Mouse (Mus musculus): ENCODE results near the gene Nrxn3.

The Nrxn3 gene

DNA sequence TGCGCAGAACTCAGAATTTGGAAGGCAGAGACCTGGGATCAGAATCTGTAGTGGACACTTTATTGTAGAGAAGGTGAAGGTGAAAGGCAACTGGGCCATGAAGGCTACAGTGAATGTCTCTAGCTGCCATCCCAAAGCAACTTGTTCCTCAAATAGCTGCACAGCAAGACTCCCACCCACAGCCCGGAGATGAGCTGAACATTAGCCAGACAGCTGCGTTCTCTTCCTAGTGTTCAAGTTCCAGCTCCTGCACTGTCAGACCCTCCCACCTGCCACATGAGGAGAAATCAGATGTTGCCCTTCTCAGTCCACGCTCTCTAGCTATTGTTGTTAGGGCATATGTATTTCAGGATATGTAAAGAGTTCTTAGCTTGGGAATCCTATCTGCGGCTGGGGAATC, 94.2 kb downstream of the Nrxn3 start:
- no peak for DNase-seq

DNA sequence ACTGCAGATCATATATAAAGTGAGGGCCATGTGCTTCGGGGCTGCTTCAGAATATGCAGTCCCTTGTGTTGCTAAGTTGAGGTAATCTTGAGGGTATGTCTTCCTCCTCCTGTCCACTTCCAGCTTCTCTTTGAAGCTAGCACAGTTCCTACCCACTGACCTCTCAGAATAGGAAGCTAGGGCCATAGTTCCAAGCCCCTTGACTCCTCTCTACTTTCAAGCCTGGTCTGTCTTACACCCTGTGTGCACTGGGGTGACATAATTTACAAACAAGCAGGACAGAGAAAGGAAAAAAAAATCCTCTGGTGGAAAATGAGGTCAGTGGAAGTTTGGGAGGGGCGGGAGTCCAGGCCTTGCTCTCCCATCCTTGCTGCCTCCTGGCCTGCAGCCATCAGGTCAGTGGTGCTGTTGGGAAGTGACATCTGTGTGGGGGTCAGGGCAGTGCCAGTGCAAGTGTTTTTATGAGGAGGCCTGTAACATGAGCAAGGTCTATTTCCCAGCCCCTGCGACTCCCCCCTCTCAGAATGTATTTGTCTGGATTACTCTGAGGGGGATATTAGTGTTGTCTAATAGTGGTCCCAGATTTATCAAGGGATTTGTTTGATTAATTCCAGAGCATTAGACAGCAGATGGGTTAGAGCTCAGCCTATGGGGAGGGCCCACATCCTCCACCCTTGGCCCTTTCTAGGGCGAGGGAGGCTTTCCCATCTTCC, 96.1 kb downstream of the Nrxn3 start:
- peak; percentile 25 to 55 for DNase-seq

DNA sequence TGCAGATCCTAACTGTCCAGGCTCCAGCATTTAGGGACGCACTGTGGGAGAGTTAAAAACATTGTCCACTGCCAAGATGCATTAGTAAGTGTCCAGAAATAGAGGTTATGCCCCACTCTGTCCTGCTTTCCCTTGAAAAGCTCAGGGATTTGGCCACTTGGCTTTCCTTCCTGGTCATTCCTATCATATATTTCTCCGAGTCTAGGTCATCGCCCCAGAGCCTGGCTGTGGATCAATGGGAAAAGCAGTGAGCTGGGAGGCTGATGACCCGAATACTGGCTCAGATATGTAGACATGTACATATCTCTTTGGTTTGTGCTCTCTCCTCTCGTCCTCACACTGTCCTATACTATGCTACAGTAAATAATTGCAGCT, 96.6 kb downstream of the Nrxn3 start:
- DNase-seq, result peak in 1 of 2 experiments; percentile 10

DNA sequence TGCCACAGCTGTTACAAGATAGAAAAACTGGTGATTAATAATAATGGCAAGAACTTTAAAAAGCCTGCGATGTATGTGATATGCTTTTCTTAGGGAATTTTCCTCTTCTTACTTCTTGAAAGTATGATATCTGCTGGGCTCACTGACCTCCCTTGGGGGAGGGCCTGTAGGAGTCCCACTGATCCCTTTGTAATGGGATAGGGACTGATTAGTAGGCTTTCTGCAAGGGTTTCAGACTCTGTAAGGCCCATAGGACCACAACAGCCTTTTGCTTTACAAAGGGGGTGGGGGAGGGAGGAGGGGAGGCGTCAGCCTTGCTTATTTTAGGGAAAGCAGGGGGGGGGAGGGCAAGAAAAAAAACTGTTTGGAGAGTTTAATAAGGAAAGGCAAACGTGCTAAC, 97.5 kb downstream of the Nrxn3 start:
- no peak for DNase-seq

DNA sequence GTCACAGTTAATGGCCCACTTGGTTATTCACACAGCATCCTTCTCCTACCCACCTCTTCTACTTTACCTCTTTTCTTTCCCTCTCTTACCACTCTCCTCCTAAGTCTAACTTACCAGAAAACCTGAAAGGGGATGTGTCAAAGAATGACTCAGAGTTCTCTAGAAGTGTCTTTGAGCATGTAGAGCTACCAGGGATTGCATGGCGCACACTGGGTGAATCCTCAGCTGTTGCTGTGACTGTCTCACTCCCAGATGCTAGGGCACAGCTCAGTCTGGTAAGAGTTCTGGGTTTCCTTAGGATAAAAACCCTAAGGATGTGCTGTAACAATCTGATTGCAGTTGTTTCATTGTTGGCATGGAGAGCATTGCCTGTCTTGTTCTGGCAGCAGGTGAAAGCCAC, 108.2 kb downstream of the Nrxn3 start:
- no peak for DNase-seq

DNA sequence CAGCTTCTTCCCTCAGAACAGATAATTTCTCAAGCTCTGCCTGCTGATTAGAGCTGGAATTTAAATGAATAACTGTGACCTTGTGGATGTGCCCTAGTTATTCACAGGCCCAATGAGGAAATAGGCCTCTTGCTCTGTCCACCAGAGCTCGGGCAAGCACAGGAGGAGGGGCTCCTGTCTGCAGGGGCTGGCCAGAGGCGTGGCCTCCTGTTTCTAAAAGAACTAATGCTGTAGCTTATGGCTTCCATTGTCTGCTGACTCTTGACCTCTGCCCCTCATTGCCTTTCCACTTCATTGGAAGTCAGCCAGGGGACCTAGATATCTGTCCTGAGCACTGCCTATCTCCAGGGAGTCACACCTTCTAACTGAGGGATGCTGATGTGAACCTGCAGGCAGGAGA, 113.1 kb downstream of the Nrxn3 start:
- no peak for DNase-seq

DNA sequence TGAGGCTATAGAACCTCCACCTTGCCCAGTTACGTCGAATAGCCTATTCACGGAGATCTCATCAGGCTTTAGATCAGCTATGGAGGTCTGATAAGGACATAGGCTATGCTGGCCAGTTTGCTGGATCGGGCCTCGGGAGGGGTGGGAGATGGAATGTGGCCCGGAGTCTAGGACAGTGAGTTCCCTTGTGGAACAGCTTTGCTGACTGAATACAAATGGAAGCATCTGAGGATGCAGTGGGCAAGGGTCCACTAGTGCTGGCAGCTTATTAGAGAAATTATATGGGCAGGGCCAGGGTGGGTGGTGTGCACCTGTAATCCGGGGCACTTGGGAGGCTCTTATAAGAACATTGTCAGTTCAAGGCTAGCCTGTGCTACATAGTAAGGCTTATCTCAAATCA, 117.0 kb downstream of the Nrxn3 start:
- peak in 1 of 2 experiments; percentile 4 for DNase-seq

DNA sequence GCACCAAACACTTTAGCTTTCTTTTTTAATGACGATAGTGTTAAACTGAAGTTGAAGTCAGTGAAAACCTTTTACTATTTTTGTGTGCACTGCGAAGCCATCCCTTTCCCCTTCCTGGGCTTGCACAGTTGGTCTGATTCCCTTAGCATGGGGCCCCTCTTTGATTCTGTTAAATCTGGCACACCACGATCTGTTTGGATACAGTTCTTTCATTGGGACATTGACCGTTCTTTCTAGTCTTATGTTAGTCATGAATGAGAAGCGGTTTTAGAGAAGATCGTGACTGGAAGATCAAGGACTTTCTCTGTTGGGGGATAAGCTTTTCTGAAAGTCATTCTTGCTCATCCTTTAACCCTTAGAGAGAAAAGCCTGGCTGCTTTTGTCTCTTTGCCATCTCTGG, 118.7 kb downstream of the Nrxn3 start:
- no peak for DNase-seq

DNA sequence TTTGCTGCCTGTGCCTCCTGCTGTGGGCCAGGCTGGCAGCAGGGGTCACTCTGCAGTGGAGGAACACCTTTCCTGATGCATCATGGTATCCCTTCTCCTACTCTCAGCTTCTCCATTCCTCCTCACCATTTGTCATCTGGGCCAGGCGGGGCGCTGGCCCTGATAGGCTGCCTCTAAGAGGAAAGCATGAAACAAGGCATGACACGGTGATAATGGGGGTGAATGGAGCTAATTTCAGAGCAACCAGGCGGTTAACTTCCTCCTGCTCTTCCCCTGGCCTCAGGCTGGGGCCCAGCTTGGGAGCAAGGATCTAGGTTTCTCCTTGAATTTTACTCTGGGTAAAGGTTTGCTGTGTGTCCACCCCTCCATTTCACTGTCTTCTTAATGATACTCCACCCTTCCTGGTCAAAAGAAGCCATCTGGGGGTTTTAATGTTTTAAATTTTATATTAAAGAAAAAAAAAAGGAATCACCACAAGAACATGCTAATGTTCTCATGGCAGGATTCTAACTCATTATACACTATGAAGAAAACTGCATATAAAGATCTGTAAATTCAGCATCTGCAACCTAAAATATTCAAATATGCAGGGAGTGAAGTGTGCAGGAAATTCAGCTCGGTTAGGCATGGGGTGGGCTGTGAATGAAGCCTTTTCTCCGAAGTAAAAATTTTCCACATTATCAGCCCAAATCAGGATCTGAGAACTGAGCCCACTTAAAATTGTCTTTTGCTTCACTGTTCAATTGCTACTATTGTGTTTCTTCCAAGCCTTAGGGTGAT, 127.9 kb downstream of the Nrxn3 start:
- DNase-seq, result peak in 1 of 2 experiments; percentile 13

DNA sequence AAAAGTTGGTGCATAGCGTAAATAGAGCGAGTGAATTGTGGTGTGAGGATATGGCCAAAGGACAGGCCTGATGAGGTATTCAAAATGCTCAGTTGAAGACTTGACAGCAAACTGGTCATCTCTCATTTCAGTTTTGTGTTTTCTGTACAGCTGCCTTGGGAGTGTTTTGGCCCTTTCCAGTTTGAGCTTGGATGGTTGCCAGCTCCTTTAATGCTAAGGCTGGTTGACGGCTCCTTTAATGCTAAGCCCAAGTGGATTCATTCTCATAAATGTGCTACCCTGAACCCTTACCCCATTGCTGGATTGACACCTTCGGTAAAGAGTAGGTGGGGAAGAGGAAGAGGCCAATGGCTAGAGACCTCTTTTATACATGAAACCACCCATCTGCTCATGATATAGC, 131.4 kb downstream of the Nrxn3 start:
- peak in 1 of 2 experiments; percentile 7 for DNase-seq

DNA sequence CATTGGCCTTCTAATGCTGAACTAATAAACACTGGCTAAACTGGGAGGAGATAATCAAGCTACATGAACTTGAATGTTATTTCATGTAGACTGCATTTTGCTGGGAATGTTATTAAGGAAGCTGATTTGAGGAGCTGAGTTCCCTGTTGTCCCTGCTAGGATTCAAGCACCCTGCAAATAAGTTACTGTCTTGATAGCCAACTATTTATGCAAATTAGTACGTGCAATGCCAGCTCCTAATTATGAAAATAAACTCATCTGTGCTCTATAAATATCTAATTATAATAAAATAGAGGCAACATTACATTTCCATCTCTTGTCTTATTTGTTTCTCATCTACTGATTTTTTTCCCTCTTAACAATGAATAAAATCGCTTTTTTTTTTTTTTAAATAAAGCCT, 135.0 kb downstream of the Nrxn3 start:
- DNase-seq, result no peak

DNA sequence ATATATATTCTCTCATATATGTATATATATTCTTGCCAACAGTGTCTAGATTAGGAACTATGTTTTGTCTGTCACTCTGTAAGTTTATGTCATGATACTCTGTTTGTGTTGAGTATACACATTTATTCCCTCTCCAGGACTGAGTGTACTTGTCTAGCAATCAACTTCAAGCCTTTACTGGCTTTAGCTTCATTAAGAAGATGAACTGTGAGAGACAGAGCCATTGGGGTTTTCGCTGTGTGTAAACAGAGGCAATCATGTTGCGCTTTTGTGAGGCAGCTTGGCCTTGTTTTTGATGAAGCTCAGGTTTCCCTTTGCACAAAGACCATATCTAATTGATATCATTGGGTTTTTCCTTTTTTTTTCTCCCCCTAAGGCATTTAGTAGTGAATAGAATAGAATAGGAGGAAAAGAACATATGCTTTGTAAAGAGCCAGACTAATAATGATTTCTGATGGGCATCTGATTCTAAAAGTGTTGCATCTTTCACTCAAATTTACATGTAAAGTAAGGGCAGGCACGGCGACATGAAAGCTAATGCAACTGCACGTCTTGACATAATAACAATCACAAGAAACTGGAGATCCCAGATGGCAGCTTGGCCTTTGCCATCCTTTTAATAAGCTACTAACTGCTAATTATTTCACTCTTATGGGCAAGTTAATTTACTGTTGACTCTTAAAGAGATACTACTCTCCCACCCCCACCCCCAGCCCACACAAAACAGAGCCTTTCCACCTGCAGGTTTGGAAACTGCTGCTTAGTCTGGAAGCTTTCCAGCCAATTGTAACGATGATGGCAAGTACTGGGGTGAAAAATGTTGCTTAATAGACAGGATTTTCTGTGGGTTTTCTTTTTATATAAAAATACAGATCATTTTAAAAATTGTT, 137.0 kb downstream of the Nrxn3 start:
- DNase-seq, result no peak

DNA sequence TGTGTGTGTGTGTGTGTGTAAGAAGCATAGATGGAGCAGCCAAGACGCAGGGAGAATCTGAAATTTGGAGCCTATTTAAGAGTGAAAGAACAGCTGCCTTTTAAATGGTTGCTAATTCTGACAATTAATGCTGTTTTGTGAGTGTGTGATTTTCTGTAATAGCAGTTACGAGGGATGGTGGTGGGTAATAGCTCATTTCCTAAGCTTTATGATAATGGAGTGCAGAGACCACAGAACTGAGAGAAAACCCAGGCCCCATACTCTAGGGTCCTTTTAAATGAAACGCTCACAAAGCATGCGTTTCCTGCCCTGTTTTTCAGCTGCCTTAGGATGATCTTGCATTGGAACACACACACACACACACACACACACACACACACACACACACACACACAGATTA, 137.7 kb downstream of the Nrxn3 start:
- no peak for DNase-seq

DNA sequence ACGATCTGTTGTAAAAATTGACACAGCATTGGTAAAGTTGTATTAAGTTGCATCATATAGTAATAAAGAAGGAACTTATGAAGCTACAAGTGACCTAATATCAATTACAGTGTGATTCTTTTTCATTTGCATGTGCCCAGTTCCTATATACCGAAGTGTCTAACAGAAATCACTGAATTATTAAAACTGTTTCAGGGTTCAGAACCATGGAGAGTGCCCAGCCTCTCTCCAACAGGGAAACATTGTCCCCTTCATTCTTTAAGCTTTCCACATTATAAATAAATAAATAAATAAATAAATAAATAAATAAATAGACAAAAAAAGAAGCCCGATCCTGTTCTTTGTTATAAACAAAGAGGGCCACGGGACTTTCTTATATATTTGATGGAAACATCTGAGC, 140.4 kb downstream of the Nrxn3 start:
- DNase-seq, result no peak

DNA sequence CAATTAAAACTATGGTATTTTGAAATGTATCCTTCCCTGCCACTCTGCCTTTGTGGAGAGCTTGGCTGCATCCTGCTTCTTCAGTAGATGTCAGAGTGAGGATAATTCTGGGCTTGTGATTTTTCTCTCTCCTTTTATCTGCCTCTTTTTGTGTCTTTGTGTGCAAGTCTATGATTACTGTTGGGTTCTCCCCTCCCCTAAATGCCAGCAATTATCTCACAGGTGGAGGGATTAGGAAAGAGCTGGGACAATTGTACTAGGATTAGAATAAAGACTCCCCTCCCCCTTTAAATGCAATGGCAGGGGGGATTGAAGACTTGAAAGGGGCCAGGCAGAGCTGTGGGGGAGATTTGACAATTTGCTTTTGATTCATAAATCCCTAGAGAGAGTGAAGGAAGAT, 145.6 kb downstream of the Nrxn3 start:
- no peak for DNase-seq

DNA sequence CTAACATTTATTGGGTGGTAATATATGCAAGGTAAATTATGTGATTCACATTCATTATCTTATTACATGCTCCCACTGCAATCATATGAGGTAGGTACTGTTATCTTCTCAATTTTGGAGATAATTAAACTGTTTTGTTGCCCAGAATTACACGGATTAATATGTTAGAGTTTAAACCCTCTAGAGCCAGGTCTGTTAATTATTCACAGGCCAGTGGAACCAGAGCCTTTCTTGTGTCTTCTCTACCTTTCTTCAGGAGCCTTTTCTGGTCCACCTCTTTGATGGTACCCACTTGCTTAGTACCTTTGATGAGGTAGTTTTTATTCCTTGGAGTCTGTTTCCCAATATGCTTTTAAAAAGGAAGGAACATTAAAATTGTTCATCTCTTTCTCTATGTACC, 174.7 kb downstream of the Nrxn3 start:
- no peak for DNase-seq

DNA sequence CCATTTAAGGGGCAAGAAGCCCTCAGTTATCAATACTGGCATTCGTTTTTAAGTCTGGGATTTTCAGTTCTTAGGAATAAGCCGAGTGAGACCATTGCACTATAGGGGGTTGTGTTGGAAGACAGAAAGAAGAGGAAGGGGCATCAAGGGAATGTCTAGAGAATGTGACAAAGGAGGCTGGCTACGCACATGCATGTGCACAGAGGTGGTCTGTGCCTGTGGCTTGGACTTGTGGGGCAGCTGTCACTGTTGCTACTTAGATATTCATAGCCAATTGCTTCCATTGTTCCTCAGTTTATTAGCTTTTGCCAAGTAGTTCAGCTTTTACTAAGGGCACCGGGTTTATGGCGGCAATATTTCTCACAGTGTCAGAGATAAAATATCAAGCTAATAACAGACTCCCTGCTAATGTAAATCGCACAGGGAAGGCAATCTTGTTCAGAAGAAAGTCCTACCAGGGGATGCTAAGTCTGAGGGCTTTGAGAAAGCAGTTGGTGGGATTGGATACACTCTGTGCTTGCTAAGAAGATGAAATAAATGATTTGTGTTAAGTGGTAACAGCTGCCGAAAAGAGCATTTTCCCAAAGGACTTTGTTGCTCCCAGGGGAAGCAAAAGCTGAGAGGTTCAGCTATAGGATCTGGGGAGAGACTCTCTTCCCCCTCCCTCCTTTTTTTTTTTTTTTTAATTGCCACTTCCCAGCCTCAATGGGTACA, 177.5 kb downstream of the Nrxn3 start:
- no peak for DNase-seq

DNA sequence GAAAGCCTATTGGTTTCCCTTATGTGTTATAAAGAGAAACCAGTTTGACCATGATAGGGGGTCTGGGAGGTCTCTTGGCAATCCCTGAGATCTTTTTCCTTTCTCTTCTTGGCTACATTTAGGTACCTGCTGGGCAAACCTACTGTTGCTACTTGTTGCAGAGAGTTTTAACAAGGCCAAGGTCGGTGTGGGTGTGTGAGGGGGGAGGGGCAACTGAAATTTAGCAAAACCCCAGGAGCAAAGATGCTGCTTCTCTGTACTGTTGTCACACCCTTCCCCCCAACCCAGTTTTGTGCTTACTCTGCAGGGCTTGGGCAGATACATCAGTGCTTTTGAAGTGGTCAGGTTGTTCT, 178.0 kb downstream of the Nrxn3 start:
- peak; percentile 7 to 21 for DNase-seq

DNA sequence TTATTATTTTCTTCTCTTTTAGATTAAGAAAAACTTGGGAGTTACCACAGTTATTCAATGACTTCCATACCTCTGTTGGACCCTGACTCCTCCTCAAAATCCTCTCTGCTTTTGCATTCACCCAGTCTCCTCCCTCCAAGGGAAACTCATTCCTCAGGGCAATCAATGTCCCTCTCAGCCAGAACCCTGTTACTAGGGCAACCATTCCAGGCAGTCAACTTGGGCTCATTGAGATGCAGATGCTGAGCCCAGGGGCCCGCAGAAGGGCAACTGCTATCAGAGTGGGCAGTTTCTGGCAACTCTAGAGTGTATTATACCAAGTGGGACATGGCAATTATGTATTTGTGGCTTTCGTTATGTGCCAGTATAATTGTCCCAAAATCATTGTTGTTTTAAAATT, 188.1 kb downstream of the Nrxn3 start:
- peak in 1 of 2 experiments; percentile 9 for DNase-seq

DNA sequence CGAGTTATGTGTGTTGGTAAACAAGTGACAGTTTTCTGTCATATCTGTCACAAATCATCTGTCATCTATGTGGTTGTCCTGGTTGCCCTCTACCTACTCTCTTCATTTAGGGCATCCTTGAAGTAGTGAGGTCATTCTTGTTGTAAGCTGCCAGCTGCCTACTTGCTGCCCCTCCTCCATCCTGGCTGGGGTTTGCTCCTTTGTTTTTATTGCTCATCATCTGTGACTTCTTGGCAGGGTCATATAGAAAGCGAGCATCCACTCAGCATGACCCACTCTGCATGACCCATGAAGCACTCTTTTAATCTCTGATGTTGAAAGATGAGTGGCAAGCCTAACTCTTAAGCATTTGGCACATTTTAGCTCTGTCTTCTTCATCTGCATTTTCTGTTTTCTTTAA, 194.1 kb downstream of the Nrxn3 start:
- DNase-seq, result no peak

DNA sequence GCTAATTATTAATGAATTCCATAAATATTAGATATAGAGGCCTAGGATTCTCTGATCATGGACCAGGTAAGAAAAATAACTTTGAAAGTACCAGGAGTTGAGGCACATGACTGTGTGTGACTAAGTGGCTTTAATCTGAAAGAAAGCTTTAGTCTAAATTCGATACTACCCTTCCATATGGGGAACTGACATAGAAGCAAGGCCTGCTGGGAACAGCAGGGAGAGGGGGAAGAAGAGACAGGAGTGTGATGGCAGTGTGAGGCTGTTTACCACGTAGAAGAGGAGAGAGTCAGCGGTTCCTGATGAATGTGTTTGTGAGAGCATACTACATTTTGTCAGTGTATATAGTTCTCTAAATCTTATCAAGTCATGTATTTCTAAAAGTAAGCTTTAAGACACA, 202.2 kb downstream of the Nrxn3 start:
- no peak for DNase-seq

DNA sequence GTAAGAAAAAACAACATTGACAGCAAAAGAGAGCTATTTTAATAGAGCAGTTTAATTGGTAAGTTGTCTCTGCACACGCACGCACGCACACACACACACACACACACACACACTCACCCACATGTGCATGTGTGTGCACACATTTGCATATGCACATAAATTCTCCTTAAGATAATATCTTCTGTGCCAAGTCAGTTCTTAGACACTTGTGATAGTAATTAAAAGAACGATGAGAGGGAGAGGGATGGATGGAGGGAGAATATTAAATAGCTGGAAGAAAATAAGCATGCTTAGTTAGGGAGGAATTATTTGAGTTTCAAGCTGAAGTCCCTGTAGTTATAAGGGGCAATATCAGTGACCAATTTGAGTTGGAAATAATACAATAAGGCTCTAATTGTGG, 203.6 kb downstream of the Nrxn3 start:
- no peak for DNase-seq

DNA sequence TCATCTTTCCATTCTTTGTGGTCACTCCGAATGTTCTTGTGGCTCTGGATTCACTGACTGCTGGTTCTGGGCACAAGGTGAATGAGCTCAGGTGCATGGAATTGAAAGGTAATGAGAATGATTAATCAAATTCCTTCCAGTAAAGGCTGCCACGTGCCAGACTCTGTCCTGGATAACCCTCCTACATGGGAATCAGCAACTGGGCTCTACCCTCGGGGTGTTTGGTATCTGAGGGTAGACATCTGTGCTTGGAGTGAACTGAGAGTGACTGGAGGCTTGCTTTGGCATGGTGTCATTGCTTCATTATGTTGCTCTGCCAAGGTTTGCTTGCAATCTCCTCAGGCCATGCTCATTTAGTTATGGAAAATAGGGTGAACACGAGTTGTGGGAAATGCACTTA, 209.0 kb downstream of the Nrxn3 start:
- DNase-seq, result peak in 1 of 2 experiments; percentile 17
